Mouse (Mus musculus) stomach, embryonic 15.5 days (tissue): ENCODE data around the gene Skap2. TPM values are rescaled to one million over a fixed set of nuclear protein-coding genes. Genes with fewer than 3 reads are reported as not detected.

Source experiments
- ATAC-seq: fragments of 200-750 bp; cut with Nextera tagmentation; 2 replicates; pipeline ENCODE4 v1.8.0; 2017; ENCODE audit warnings: low read depth, moderate number of reproducible peaks, moderate TSS enrichment; ENCODE audit not compliant: insufficient read depth, low FRiP score
- H3K27ac ChIP-seq: fragments of 300-500 bp; sonication (generic); 2 replicates; pipeline ENCODE4 v1.5.1; 2015; ENCODE audit warnings: mild to moderate bottlenecking, inconsistent platforms
- H3K27me3 ChIP-seq: fragments of 300-500 bp; sonication (generic); replicated peaks from 2 replicates; pipeline ENCODE4 v1.6.1; 2015; ENCODE audit warnings: inconsistent platforms
- H3K36me3 ChIP-seq: fragments of 300-500 bp; sonication (generic); 2 replicates; pipeline ENCODE4 v1.6.1; 2015; ENCODE audit warnings: inconsistent platforms
- H3K4me1 ChIP-seq: fragments of 300-500 bp; sonication (generic); 2 replicates; pipeline ENCODE4 v1.6.1; 2015; ENCODE audit warnings: inconsistent platforms
- H3K4me2 ChIP-seq: fragments of 300-500 bp; sonication (generic); 2 replicates; pipeline ENCODE4 v1.6.1; 2015; ENCODE audit warnings: mild to moderate bottlenecking, inconsistent platforms
- H3K4me3 ChIP-seq: fragments of 300-500 bp; sonication (generic); replicated peaks from 2 replicates; pipeline ENCODE4 v1.5.1; 2015; ENCODE audit warnings: inconsistent platforms
- H3K9ac ChIP-seq: fragments of 300-500 bp; sonication (generic); 2 replicates; pipeline ENCODE4 v1.6.1; 2015; ENCODE audit warnings: inconsistent platforms
- H3K9me3 ChIP-seq: fragments of 300-500 bp; sonication (generic); 2 replicates; pipeline ENCODE4 v1.6.1; 2016; ENCODE audit warnings: inconsistent platforms
- WGBS: fragments of 180-500 bp; shearing (Covaris S2); methylation state at CpG from one replicate; pipeline ENCODE4 v1.1.7; 2015; 5-methylcytosine and 5-hydroxymethylcytosine counted together
- polyA plus RNA-seq: library from polyadenylated mRNA; unstranded; fragments of >200 nt; fragmentation: Nextera tagmentation; extraction: Ambion mirVana; gene quantifications from 2 replicates; pipeline ENCODE4 v1.2.1, GENCODE M21; 2015

The Skap2 gene
- polyA plus RNA-seq, 1 experiment from 2014 or later, result 42.1 TPM

- Histone ChIP-seq H3K4me3 (0 out of 2 replicates have a peak overlapping the region, but pooled peaks have one; percentile 2), H3K4me1 (no peaks in the 10 kb centered on the region), H3K27me3 (no peaks in the 10 kb centered on the region), H3K9ac (no peak overlapping the region), H3K9me3 (no peaks in the 10 kb centered on the region), H3K4me2 (no peak overlapping the region), H3K27ac (no peak overlapping the region), H3K36me3 (no peaks in the 10 kb centered on the region)
- peak; percentile 83 for ATAC-seq
- under 1% methylated on average over 11 of the region's 11 CpGs for WGBS
Observed at GRCm38 (mm10) chr6:51857821-51858220, 154.5 kb downstream of the Skap2 start.

- WGBS, result 69% methylated on average over 3 of the region's 3 CpGs
- Histone ChIP-seq H3K9me3 (no peaks in the 10 kb centered on the region), H3K4me2 (no peak overlapping the region), H3K27me3 (0 out of 2 replicates have a peak, but pooled peaks cover 3% of the 10 kb centered on the region), H3K9ac (no peak overlapping the region), H3K4me1 (0 out of 2 replicates have a peak, but pooled peaks cover 3% of the 10 kb centered on the region), H3K4me3 (no peak overlapping the region), H3K36me3 (no peaks in the 10 kb centered on the region), H3K27ac (no peak overlapping the region)
- ATAC-seq, result no peak
Observed at GRCm38 (mm10) chr6:51853291-51853690, 159.1 kb downstream of the Skap2 start.

- ATAC-seq, result no peak
- no peak overlapping the region for H3K9ac ChIP-seq
- H3K36me3 ChIP-seq, result no peaks in the 10 kb centered on the region
- no peak overlapping the region for H3K27ac ChIP-seq
- H3K4me3 ChIP-seq, result no peak overlapping the region
- H3K27me3 ChIP-seq, result 0 out of 2 replicates have a peak, but pooled peaks cover 6% of the 10 kb centered on the region
- H3K4me2 ChIP-seq, result no peak overlapping the region
- H3K9me3 ChIP-seq, result no peaks in the 10 kb centered on the region
- H3K4me1 ChIP-seq, result 0 out of 2 replicates have a peak, but pooled peaks cover 3% of the 10 kb centered on the region
- WGBS, result 56% methylated on average over 4 of the region's 4 CpGs
Observed at GRCm38 (mm10) chr6:51852643-51853042, 159.7 kb downstream of the Skap2 start.

GRCm38 (mm10) chr6:51851544-51851943 lies 160.8 kb downstream of the Skap2 start:
- Histone ChIP-seq H3K27me3 (0 out of 2 replicates have a peak, but pooled peaks cover 6% of the 10 kb centered on the region), H3K9me3 (no peaks in the 10 kb centered on the region), H3K4me2 (no peak overlapping the region), H3K4me1 (0 out of 2 replicates have a peak, but pooled peaks cover 3% of the 10 kb centered on the region), H3K9ac (no peak overlapping the region), H3K27ac (no peak overlapping the region), H3K36me3 (no peaks in the 10 kb centered on the region), H3K4me3 (no peak overlapping the region)
- 37% methylated on average over 7 of the region's 7 CpGs for WGBS
- ATAC-seq, result no peak

GRCm38 (mm10) chr6:51850030-51850817 lies 162.1 kb downstream of the Skap2 start:
- H3K27me3 ChIP-seq, result 0 out of 2 replicates have a peak, but pooled peaks cover 6% of the 10 kb centered on the region
- no peak for ATAC-seq
- H3K9ac ChIP-seq, result no peak overlapping the region
- no peaks in the 10 kb centered on the region for H3K9me3 ChIP-seq
- H3K36me3 ChIP-seq, result no peaks in the 10 kb centered on the region
- WGBS, result 65% methylated on average over 13 of the region's 13 CpGs
- H3K4me2 ChIP-seq, result no peak overlapping the region
- no peak overlapping the region for H3K27ac ChIP-seq
- 0 out of 2 replicates have a peak, but pooled peaks cover 3% of the 10 kb centered on the region for H3K4me1 ChIP-seq
- H3K4me3 ChIP-seq, result no peak overlapping the region

- no peaks in the 10 kb centered on the region for H3K9me3 ChIP-seq
- H3K4me3 ChIP-seq, result no peak overlapping the region
- H3K9ac ChIP-seq, result no peak overlapping the region
- WGBS, result 52% methylated on average over 10 of the region's 10 CpGs
- H3K4me1 ChIP-seq, result 0 out of 2 replicates have a peak, but pooled peaks cover 3% of the 10 kb centered on the region
- no peak overlapping the region for H3K27ac ChIP-seq
- no peak for ATAC-seq
- 0 out of 2 replicates have a peak, but pooled peaks cover 6% of the 10 kb centered on the region for H3K27me3 ChIP-seq
- no peaks in the 10 kb centered on the region for H3K36me3 ChIP-seq
- H3K4me2 ChIP-seq, result 0 out of 2 replicates have a peak overlapping the region, but pooled peaks have one; percentile 2
Observed at GRCm38 (mm10) chr6:51849561-51849960, 162.8 kb downstream of the Skap2 start.

GRCm38 (mm10) chr6:51844106-51844505 lies 168.2 kb downstream of the Skap2 start:
- no peaks in the 10 kb centered on the region for H3K4me1 ChIP-seq
- H3K27ac ChIP-seq, result no peak overlapping the region
- WGBS, result 33% methylated on average over 11 of the region's 11 CpGs
- H3K36me3 ChIP-seq, result no peaks in the 10 kb centered on the region
- H3K9ac ChIP-seq, result no peak overlapping the region
- H3K4me3 ChIP-seq, result no peak overlapping the region
- H3K4me2 ChIP-seq, result peak overlapping the region; percentile 27
- ATAC-seq, result peak; percentile 35; the same call in 1 of the 2 replicates
- 0 out of 2 replicates have a peak, but pooled peaks cover 3% of the 10 kb centered on the region for H3K27me3 ChIP-seq
- H3K9me3 ChIP-seq, result no peaks in the 10 kb centered on the region

GRCm38 (mm10) chr6:51843081-51843480 lies 169.3 kb downstream of the Skap2 start:
- Histone ChIP-seq H3K9me3 (no peaks in the 10 kb centered on the region), H3K4me3 (no peak overlapping the region), H3K4me2 (no peak overlapping the region), H3K36me3 (no peaks in the 10 kb centered on the region), H3K27ac (no peak overlapping the region), H3K9ac (no peak overlapping the region), H3K27me3 (0 out of 2 replicates have a peak, but pooled peaks cover 1% of the 10 kb centered on the region), H3K4me1 (no peaks in the 10 kb centered on the region)
- ATAC-seq, result no peak
- 82% methylated on average over 9 of the region's 9 CpGs for WGBS

- H3K4me1 ChIP-seq, result no peaks in the 10 kb centered on the region
- no peaks in the 10 kb centered on the region for H3K27me3 ChIP-seq
- H3K9ac ChIP-seq, result no peak overlapping the region
- H3K36me3 ChIP-seq, result no peaks in the 10 kb centered on the region
- 67% methylated on average over 3 of the region's 3 CpGs for WGBS
- H3K27ac ChIP-seq, result no peak overlapping the region
- no peak overlapping the region for H3K4me3 ChIP-seq
- ATAC-seq, result no peak
- H3K4me2 ChIP-seq, result no peak overlapping the region
- no peaks in the 10 kb centered on the region for H3K9me3 ChIP-seq
Observed at GRCm38 (mm10) chr6:51838177-51838576, 174.2 kb downstream of the Skap2 start.

GRCm38 (mm10) chr6:51833362-51833761 lies 179.0 kb downstream of the Skap2 start:
- no peak for ATAC-seq
- Histone ChIP-seq H3K36me3 (no peaks in the 10 kb centered on the region), H3K4me2 (no peak overlapping the region), H3K4me1 (no peaks in the 10 kb centered on the region), H3K9ac (no peak overlapping the region), H3K27ac (no peak overlapping the region), H3K27me3 (no peaks in the 10 kb centered on the region), H3K4me3 (no peak overlapping the region), H3K9me3 (no peaks in the 10 kb centered on the region)
- WGBS, result 77% methylated on average over 2 of the region's 2 CpGs

- H3K4me2 ChIP-seq, result no peak overlapping the region
- ATAC-seq, result no peak
- no peaks in the 10 kb centered on the region for H3K4me1 ChIP-seq
- 79% methylated on average over 4 of the region's 4 CpGs for WGBS
- H3K36me3 ChIP-seq, result no peaks in the 10 kb centered on the region
- no peak overlapping the region for H3K9ac ChIP-seq
- H3K27ac ChIP-seq, result no peak overlapping the region
- H3K9me3 ChIP-seq, result no peaks in the 10 kb centered on the region
- H3K4me3 ChIP-seq, result no peak overlapping the region
- H3K27me3 ChIP-seq, result no peaks in the 10 kb centered on the region
Observed at GRCm38 (mm10) chr6:51825621-51826021, 186.7 kb downstream of the Skap2 start.

- no peak overlapping the region for H3K4me2 ChIP-seq
- ATAC-seq, result no peak
- H3K4me1 ChIP-seq, result no peaks in the 10 kb centered on the region
- H3K4me3 ChIP-seq, result no peak overlapping the region
- H3K27me3 ChIP-seq, result no peaks in the 10 kb centered on the region
- no peaks in the 10 kb centered on the region for H3K9me3 ChIP-seq
- no peak overlapping the region for H3K9ac ChIP-seq
- H3K36me3 ChIP-seq, result no peaks in the 10 kb centered on the region
- H3K27ac ChIP-seq, result no peak overlapping the region
- 69% methylated on average over 9 of the region's 9 CpGs for WGBS
Observed at GRCm38 (mm10) chr6:51824136-51824830, 188.1 kb downstream of the Skap2 start.
